Mouse (Mus musculus) neural tube, embryonic 14.5 days (tissue): ENCODE measurements at regions not wholly inside any gene's neighbourhood (a gene's known extent, or its start where the extent isn't known, plus 50 kb on each side); places are given as distances from the start of the nearest gene placed in this dataset.

ENCODE experiments used
- ATAC-seq: fragments of 200-750 bp; cut with Nextera tagmentation; 2 replicates; pipeline ENCODE4 v1.8.0; 2017; ENCODE audit warnings: low read depth, mild to moderate bottlenecking, moderate TSS enrichment, moderate library complexity
- H3K27ac ChIP-seq: fragments of 300-500 bp; sonication (generic); 2 replicates; pipeline ENCODE4 v1.5.1; 2014; ENCODE audit warnings: low read depth, mild to moderate bottlenecking, control low read depth, low read length, moderate library complexity, mixed read lengths
- H3K27me3 ChIP-seq: fragments of 300-500 bp; sonication (generic); 2 replicates; pipeline ENCODE4 v1.6.1; 2014; ENCODE audit warnings: low read length; ENCODE audit not compliant: control insufficient read depth, insufficient read depth
- H3K36me3 ChIP-seq: fragments of 300-500 bp; sonication (generic); 2 replicates; pipeline ENCODE4 v1.6.1; 2014; ENCODE audit warnings: low read length, mixed read lengths; ENCODE audit not compliant: control insufficient read depth, insufficient read depth
- H3K4me1 ChIP-seq: fragments of 300-500 bp; sonication (generic); 2 replicates; pipeline ENCODE4 v1.6.1; 2014; ENCODE audit warnings: low read length; ENCODE audit not compliant: control insufficient read depth, insufficient read depth
- H3K4me2 ChIP-seq: fragments of 300-500 bp; sonication (generic); 2 replicates; pipeline ENCODE4 v1.6.1; 2014; ENCODE audit warnings: mild to moderate bottlenecking, low read depth, low read length, control low read depth
- H3K4me3 ChIP-seq: fragments of 300-500 bp; sonication (generic); 2 replicates; pipeline ENCODE4 v1.5.1; 2014; ENCODE audit warnings: low read depth, low read length, control low read depth, mixed read lengths
- H3K9ac ChIP-seq: fragments of 300-500 bp; sonication (generic); replicated peaks from 2 replicates; pipeline ENCODE4 v1.6.1; 2014; ENCODE audit warnings: low read depth, mild to moderate bottlenecking, control low read depth, low read length, mixed read lengths
- H3K9me3 ChIP-seq: fragments of 300-500 bp; sonication (generic); 2 replicates; pipeline ENCODE4 v1.6.1; 2016; ENCODE audit warnings: low read length; ENCODE audit not compliant: control insufficient read depth
- WGBS: fragments of 180-500 bp; shearing (Covaris S2); extraction: QIAGEN DNeasy Blood & Tissue Kit; methylation state at CpG from one replicate; pipeline ENCODE4 v1.1.7; 2014; 5-methylcytosine and 5-hydroxymethylcytosine counted together

- Histone ChIP-seq H3K27ac (no peak overlapping the region), H3K4me1 (no peaks in the 10 kb centered on the region), H3K9ac (no peak overlapping the region), H3K9me3 (no peaks in the 10 kb centered on the region), H3K27me3 (no peaks in the 10 kb centered on the region), H3K36me3 (no peaks in the 10 kb centered on the region), H3K4me3 (no peak overlapping the region), H3K4me2 (no peak overlapping the region)
- WGBS = 49% methylated on average over 3 of the region's 3 CpGs
- ATAC-seq = peak; percentile 93
These were observed 583.4 kb upstream of the Grin3a start for GRCm38 (mm10) chr4:50428962-50429361.
